Mouse (Mus musculus): ENCODE measurements around the gene Zfp62.

DNA sequence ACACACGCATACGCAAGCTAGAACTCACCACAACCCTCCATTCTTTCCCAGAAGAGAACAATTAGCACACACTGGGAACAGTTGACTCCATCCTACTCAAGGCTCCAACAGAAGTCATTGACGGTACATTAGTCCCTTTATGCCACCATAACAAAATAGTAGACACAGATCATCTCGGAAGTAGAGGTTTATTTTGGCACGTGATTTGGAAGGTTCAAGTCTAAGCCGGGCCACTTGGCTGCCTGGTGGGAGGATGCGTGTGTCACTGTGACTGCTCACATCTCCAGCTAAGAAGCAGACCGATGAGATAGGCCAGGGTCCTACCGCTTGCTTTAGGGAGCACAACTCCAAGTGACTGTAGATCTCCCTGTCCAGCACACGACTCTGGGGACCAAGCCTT is 64.2 kb downstream of the Zfp62 start:
- no peak for TF ChIP-seq CTCF (IDR thresholded peaks at IDR 0.05; ENCODE audit: low read depth)
- TF ChIP-seq EP300 (IDR thresholded peaks at IDR 0.05; ENCODE audit: low read depth): no peak
